Mouse (Mus musculus) ES-Bruce4 (cell line): ENCODE measurements around the gene Nthl1. TPM values are rescaled to one million over a fixed set of nuclear protein-coding genes. Genes with fewer than 3 reads are reported as not detected.

Experiments used
- H3K27ac ChIP-seq: 2 replicates; pipeline ENCODE4 v1.5.1; 2012; ENCODE audit warnings: low read length, inconsistent platforms; ENCODE audit not compliant: insufficient read depth
- H3K27me3 ChIP-seq: 2 replicates; pipeline ENCODE4 v1.6.1; 2012; ENCODE audit warnings: mild to moderate bottlenecking, low read length, inconsistent platforms; ENCODE audit not compliant: control insufficient read depth, poor library complexity, insufficient read depth, severe bottlenecking
- H3K36me3 ChIP-seq: 2 replicates; pipeline ENCODE4 v1.6.1; 2012; ENCODE audit warnings: inconsistent platforms, mild to moderate bottlenecking, low read length, moderate library complexity; ENCODE audit not compliant: control insufficient read depth, poor library complexity, insufficient read depth, severe bottlenecking
- H3K4me1 ChIP-seq: one replicate; pipeline ENCODE4 v1.8.1; 2011; ENCODE audit warnings: low read length; ENCODE audit not compliant: control insufficient read depth, insufficient read depth
- H3K4me3 ChIP-seq: 2 replicates; pipeline ENCODE4 v1.5.1; 2011; ENCODE audit warnings: low read depth, mild to moderate bottlenecking, low read length
- H3K9ac ChIP-seq: 2 replicates; pipeline ENCODE4 v1.6.1; 2012; ENCODE audit warnings: low read depth, mild to moderate bottlenecking, inconsistent platforms; ENCODE audit not compliant: poor library complexity, severe bottlenecking
- H3K9me3 ChIP-seq: replicated peaks from 2 replicates; pipeline ENCODE4 v1.6.1; 2012; ENCODE audit warnings: mild to moderate bottlenecking, low read length, inconsistent platforms; ENCODE audit not compliant: control insufficient read depth, poor library complexity, insufficient read depth, severe bottlenecking
- CTCF ChIP-seq: IDR thresholded peaks from one replicate; pipeline ENCODE4 v1.8.1; 2011; ENCODE audit warnings: low read depth, low read length
- EP300 ChIP-seq: IDR thresholded peaks from 2 replicates; pipeline ENCODE4 v1.6.1; 2011; ENCODE audit warnings: low read depth, low read length; ENCODE audit not compliant: insufficient read depth
- POLR2A ChIP-seq: IDR thresholded peaks from one replicate; pipeline ENCODE4 v1.8.1; 2011; ENCODE audit warnings: low read length; ENCODE audit not compliant: insufficient read depth
- polyA plus RNA-seq: library from polyadenylated mRNA; stranded (reverse); fragments of >200 nt; gene quantifications from 2 replicates; pipeline ENCODE4 v1.2.4, GENCODE M21; 2011; ENCODE audit warnings: low read depth; ENCODE audit not compliant: missing spikeins, insufficient read depth, insufficient read length

Gene Nthl1
- polyA plus RNA-seq, 1 experiment: 21.5 TPM

GRCm38 (mm10) chr17:24639571-24639988 is 7.1 kb downstream of the Nthl1 start:
- Histone ChIP-seq H3K9ac (no peak overlapping the region), H3K4me1 (peaks cover 2% of the 10 kb centered on the region), H3K27me3 (no peaks in the 10 kb centered on the region), H3K27ac (no peak overlapping the region), H3K36me3 (no peaks in the 10 kb centered on the region), H3K4me3 (no peak overlapping the region), H3K9me3 (no peaks in the 10 kb centered on the region)
- no peak for TF ChIP-seq CTCF
- TF ChIP-seq POLR2A: no peak
- TF ChIP-seq EP300: no peak

DNA sequence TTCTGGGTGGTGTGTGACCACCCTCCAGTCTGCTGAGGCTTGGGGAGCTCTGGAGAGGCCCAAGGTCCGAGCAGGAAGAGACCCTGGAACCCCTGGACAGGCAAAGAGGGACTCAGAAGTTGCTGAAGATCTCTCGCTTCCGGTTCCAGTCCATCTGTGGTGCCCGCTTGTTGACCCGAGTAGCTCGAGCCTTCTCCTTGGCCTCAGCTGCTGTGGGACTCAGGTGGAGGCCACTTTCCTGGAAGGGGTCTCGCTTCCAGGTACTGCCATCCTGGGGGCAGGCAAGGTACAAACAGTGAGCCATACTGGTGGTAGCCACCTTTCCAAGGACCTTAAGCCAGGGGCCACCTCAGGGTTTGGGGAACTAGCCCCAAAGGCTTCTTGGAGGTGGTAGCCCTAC is 7.6 kb downstream of the Nthl1 start:
- Histone ChIP-seq H3K4me3 (no peak overlapping the region), H3K9ac (no peak overlapping the region), H3K27me3 (no peaks in the 10 kb centered on the region), H3K4me1 (peaks cover 3% of the 10 kb centered on the region), H3K27ac (no peak overlapping the region), H3K9me3 (no peaks in the 10 kb centered on the region), H3K36me3 (no peaks in the 10 kb centered on the region)
- TF ChIP-seq CTCF: no peak
- no peak for TF ChIP-seq EP300
- TF ChIP-seq POLR2A: no peak

DNA sequence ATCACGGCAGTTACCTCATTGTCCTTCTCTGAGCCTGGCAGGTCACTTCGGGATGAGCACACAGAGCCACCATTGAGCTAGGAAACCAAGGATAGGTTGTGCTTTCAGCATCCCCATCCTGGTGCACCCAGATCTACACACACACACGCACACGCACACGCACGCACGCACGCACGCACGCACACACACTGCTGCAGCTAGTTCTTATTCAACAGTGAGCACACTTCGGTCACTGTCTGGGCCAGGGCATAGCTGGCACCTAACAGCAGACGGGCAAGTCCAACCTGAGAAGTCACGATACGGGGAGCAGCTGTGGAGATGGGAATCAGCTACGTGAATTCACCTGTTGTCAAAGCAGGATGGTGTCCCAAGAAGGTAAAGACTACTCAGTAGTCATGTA is 8.1 kb downstream of the Nthl1 start:
- Histone ChIP-seq H3K36me3 (no peaks in the 10 kb centered on the region), H3K4me3 (no peak overlapping the region), H3K9me3 (no peaks in the 10 kb centered on the region), H3K27me3 (no peaks in the 10 kb centered on the region), H3K4me1 (peaks cover 7% of the 10 kb centered on the region), H3K9ac (no peak overlapping the region), H3K27ac (no peak overlapping the region)
- no peak for TF ChIP-seq EP300
- no peak for TF ChIP-seq POLR2A
- TF ChIP-seq CTCF: no peak

DNA sequence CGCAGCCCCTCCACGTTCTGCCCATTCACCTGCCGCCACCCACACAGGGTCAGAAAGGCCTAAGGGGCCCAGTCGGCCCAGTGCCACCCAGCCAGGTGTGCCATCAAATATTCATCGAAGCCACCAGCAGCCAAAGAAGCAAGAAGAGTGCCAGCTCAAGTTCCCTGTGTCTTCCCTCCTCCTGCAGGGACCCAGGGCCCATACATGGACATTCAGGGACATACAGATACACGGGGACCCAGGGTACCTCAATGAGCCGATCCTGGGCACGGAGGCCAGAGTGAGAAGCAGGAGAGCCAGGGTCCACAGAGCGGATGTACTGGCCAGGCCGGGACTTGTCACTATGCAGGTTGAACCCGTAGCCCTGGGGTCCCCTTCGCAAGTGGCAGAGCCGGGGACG is 9.5 kb downstream of the Nthl1 start:
- Histone ChIP-seq H3K4me3 (no peak overlapping the region), H3K36me3 (no peaks in the 10 kb centered on the region), H3K4me1 (peaks cover 10% of the 10 kb centered on the region), H3K9ac (no peak overlapping the region), H3K27me3 (no peaks in the 10 kb centered on the region), H3K27ac (no peak overlapping the region), H3K9me3 (no peaks in the 10 kb centered on the region)
- no peak for TF ChIP-seq POLR2A
- no peak for TF ChIP-seq CTCF
- no peak for TF ChIP-seq EP300

- peaks cover 10% of the 10 kb centered on the region for H3K4me1 ChIP-seq
- H3K9ac ChIP-seq: no peak overlapping the region
- no peaks in the 10 kb centered on the region for H3K9me3 ChIP-seq
- H3K36me3 ChIP-seq: no peaks in the 10 kb centered on the region
- no peak overlapping the region for H3K4me3 ChIP-seq
- no peak overlapping the region for H3K27ac ChIP-seq
- H3K27me3 ChIP-seq: no peaks in the 10 kb centered on the region
- TF ChIP-seq EP300 (no peak), POLR2A (no peak), CTCF (no peak)
Measured at GRCm38 (mm10) chr17:24642791-24643343, 10.4 kb downstream of the Nthl1 start.

GRCm38 (mm10) chr17:24644030-24644715 is 11.7 kb downstream of the Nthl1 start:
- H3K4me3 ChIP-seq: no peak overlapping the region
- H3K36me3 ChIP-seq: no peaks in the 10 kb centered on the region
- no peak overlapping the region for H3K27ac ChIP-seq
- no peaks in the 10 kb centered on the region for H3K27me3 ChIP-seq
- H3K9ac ChIP-seq: no peak overlapping the region
- no peaks in the 10 kb centered on the region for H3K9me3 ChIP-seq
- peaks cover 10% of the 10 kb centered on the region for H3K4me1 ChIP-seq
- TF ChIP-seq EP300 (no peak), POLR2A (no peak), CTCF (no peak)
